Mouse (Mus musculus) lung, postnatal 4 days (tissue): Measurements from ENCODE around the gene Lin7b.
"Not testable (repeated sequence)": the region's sequence is repeated elsewhere in the genome, so short reads cannot be mapped to it uniquely, and the experiment has no call there.

Source experiments
- DNase-seq, 2 experiments: peaks; one replicate each; pipeline ENCODE4 v3.0.0; 2021

The Lin7b gene

GRCm38 (mm10) chr7:45370475-45371311, at the start of gene Lin7b:
Gene Lin7b, minus strand, starts transcription at chr7:45370583.
- peak; percentile 88 to 92 for DNase-seq

- DNase-seq, result no peak
These were observed 47.6 kb upstream of the Lin7b start for GRCm38 (mm10) chr7:45417962-45418492.

- DNase-seq, result peak; percentile 22 to 54
These were observed 45.3 kb upstream of the Lin7b start for GRCm38 (mm10) chr7:45415636-45416035.

GRCm38 (mm10) chr7:45414740-45415224, 44.4 kb upstream of the Lin7b start:
- no peak for DNase-seq

GRCm38 (mm10) chr7:45413864-45414739, 43.7 kb upstream of the Lin7b start:
- DNase-seq, result peak; percentile 53 to 78

- peak; percentile 54 to 68 for DNase-seq
These were observed 42.9 kb upstream of the Lin7b start, which contains the start of gene Ntf5 for GRCm38 (mm10) chr7:45413113-45413863. Gene Ntf5, plus strand, starts transcription at chr7:45413695.

- no peak for DNase-seq
These were observed 42.0 kb upstream of the Lin7b start for GRCm38 (mm10) chr7:45412421-45412820.

- peak in 1 of 2 experiments; percentile 9 for DNase-seq
These were observed 39.2 kb upstream of the Lin7b start for GRCm38 (mm10) chr7:45409497-45410163.

- DNase-seq, result peak in 1 of 2 experiments; percentile 16
These were observed 38.6 kb upstream of the Lin7b start for GRCm38 (mm10) chr7:45408949-45409348.

GRCm38 (mm10) chr7:45408351-45408750, 38.0 kb upstream of the Lin7b start:
- DNase-seq, result peak in 1 of 2 experiments; percentile 3

GRCm38 (mm10) chr7:45407836-45408235, 37.5 kb upstream of the Lin7b start:
- peak in 1 of 2 experiments; percentile 14 for DNase-seq

GRCm38 (mm10) chr7:45406157-45407156, 36.1 kb upstream of the Lin7b start:
- DNase-seq, result peak; percentile 30 to 42

GRCm38 (mm10) chr7:45405091-45406075, 35.0 kb upstream of the Lin7b start, which contains the start of gene Kcna7:
Gene Kcna7, plus strand, starts transcription at chr7:45405653.
- DNase-seq, result peak; percentile 71 to 83

- peak; percentile 48 to 77 for DNase-seq
These were observed 33.3 kb upstream of the Lin7b start for GRCm38 (mm10) chr7:45403532-45404261.

GRCm38 (mm10) chr7:45401521-45402085, 31.2 kb upstream of the Lin7b start:
- peak in 1 of 2 experiments; percentile 11 for DNase-seq

- DNase-seq, result peak in 1 of 2 experiments; percentile 1
These were observed 26.4 kb upstream of the Lin7b start for GRCm38 (mm10) chr7:45396787-45397186.

GRCm38 (mm10) chr7:45396337-45396775, 26.0 kb upstream of the Lin7b start:
- not testable (repeated sequence) for DNase-seq
